Mouse (Mus musculus): Measurements from ENCODE around the gene Ambn. TPM values are rescaled to one million over a fixed set of nuclear protein-coding genes. Genes with fewer than 3 reads are reported as not detected.

Ambn gene
- polyA plus RNA-seq (2017; shearing (Covaris generic)): under 1 TPM in 1 of 2 experiments, not detected in 1; 0.11 TPM

DNA sequence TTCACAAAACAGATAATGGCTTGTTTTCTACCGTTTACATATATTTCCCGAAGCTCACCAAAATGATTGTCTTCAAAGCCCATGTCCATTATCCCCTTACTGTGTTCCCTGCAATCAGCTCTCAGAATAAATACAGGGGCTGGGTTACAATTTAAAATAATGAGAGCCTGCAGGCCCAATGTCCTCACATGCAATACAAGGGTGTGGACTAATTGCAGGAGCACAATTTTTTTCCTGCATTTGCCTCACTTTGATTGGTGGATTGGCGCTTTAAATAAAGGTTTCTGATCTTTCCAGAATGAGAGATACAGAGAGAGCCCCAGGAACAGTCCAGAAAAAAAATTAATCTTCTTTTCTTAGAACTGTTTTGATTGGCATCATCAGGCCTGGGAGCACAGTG is at the start of gene Ambn:
Ambn (plus strand) TSS at position 301 of the 400 bp plus-strand sequence.

DNA sequence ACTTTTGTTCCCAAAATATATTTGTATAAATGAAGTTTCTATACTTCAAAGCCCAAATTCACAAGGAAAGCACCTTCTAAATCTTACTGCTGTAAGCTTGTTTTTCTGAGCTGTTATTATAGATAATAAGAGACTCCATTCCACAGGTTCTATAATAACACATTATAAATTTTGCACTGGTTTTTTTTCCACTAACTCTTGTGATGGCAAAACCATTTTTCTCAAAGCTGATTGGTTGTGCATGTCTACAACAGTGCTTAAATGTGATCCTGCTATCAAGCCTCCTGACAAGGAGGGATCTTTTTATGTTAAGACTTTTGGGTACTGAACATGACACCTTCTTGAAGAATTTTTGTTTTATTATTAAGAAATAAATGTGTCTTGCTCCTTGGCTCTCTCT is 31.9 kb downstream of the Ambn start, which contains the start of gene Enam:
Enam (plus strand) TSS at position 301 of the 400 bp plus-strand sequence.

Other genes with a start within 250 kb of the Ambn start
- gene Gm7714, start 187.1 kb upstream of the Ambn start, polyA plus RNA-seq (2017; shearing (Covaris generic)): not detected
- gene Prol1, start 138.7 kb upstream of the Ambn start, polyA plus RNA-seq (2017; shearing (Covaris generic)): 1 to 10 TPM in 1 of 2 experiments, not detected in 1; 4.3 TPM
- not detected for gene Amtn, start 79.9 kb upstream of the Ambn start, polyA plus RNA-seq (2017; shearing (Covaris generic))
- not detected for gene Enam, start 32.0 kb downstream of the Ambn start, polyA plus RNA-seq (2017; shearing (Covaris generic))
- gene Jchain, start 71.9 kb downstream of the Ambn start, polyA plus RNA-seq (2017; shearing (Covaris generic)): 1 to 10 TPM in 1 of 2 experiments, under 1 TPM in 1; 0.41 to 1.8 TPM
- 100 to 1,000 TPM in 1 of 2 experiments, 10 to 100 TPM in 1; 95.4 to 106 TPM for gene Utp3, start 98.5 kb downstream of the Ambn start, polyA plus RNA-seq (2017; shearing (Covaris generic))
- gene Rufy3, start 109.0 kb downstream of the Ambn start, polyA plus RNA-seq (2017; shearing (Covaris generic)): 10 to 100 TPM in 1 of 2 experiments, 1 to 10 TPM in 1; 7.3 to 10.9 TPM
- gene Grsf1, start 220.2 kb downstream of the Ambn start, polyA plus RNA-seq (2017; shearing (Covaris generic)): 10 to 100 TPM; 49.2 to 60.7 TPM